In genomic region chr2:116201248-116202223, GRCm38 (mm10) we compare ENCODE assay signal across 21 mouse cellular contexts.
DNase-seq lines count a peak whose midpoint lies in the region; ATAC-seq lines count a peak whose summit lies in the region.
"Had no signal": no experiment of that assay in that cellular context is flagged by ENCODE, and none has a peak within 500 bp of the region (broad histone marks: within the 10 kb centered on the region; RNA-seq: fewer than 3 reads in every experiment).

No protein-coding gene starts in this region.

- peak; percentile 87 for DNase-seq in MN1 (ENCODE audit: low spot score)
- peak; percentile 39 for DNase-seq in brain, embryonic 18.5 days (ENCODE audit: low read depth, low spot score)
- peak; percentile 59 for DNase-seq in hindbrain, embryonic 14.5 days (ENCODE audit: low spot score)
- DNase-seq in thymus, postnatal 10 days (ENCODE audit: low spot score in 2 of 2) = no peak
- no peak for DNase-seq in natural killer cell, adult 2 months (ENCODE audit: low spot score in 2 of 2)
- no peak for DNase-seq in right cerebral cortex, postnatal 25 days
- no peak for DNase-seq in adrenal gland, postnatal 4 days (ENCODE audit: low spot score in 2 of 2)
- DNase-seq: adrenal gland, adult 8-10 months; cerebellum, postnatal 36 days; heart, postnatal 4 days; kidney, adult 2 months; kidney, postnatal 4 days; layer of hippocampus, postnatal 36 days; lung, postnatal 36 days; right cerebral cortex, postnatal 4 days; thymus, adult 18-20 months had no signal

- no peak overlapping the region for H3K4me3 ChIP-seq in hindbrain, embryonic 14.5 days (replicated peaks; ENCODE audit: low read length)
- H3K4me3 ChIP-seq in midbrain, embryonic 16.5 days (ENCODE audit: low read depth, low read length) = no peak overlapping the region
- H3K4me3 ChIP-seq: embryonic facial prominence, embryonic 10.5 days; erythroblast, embryonic 14.5 days; heart, embryonic 13.5 days; limb, embryonic 13.5 days had no signal

- no peaks in the 10 kb centered on the region for H3K36me3 ChIP-seq in hindbrain, embryonic 14.5 days (replicated peaks; ENCODE audit: control insufficient read depth, insufficient read depth)
- H3K36me3 ChIP-seq in midbrain, embryonic 16.5 days (ENCODE audit: control insufficient read depth, insufficient read depth, low read length) = no peaks in the 10 kb centered on the region
- H3K36me3 ChIP-seq: embryonic facial prominence, embryonic 10.5 days; heart, embryonic 13.5 days; limb, embryonic 13.5 days had no signal

- 40% methylated on average over 14 of the region's 14 CpGs for WGBS in hindbrain, embryonic 14.5 days
- WGBS in midbrain, embryonic 16.5 days = 55% methylated on average over 14 of the region's 14 CpGs

- no peaks in the 10 kb centered on the region for H3K9me3 ChIP-seq in hindbrain, embryonic 14.5 days (ENCODE audit: control insufficient read depth, low read length)
- H3K9me3 ChIP-seq in midbrain, embryonic 16.5 days (replicated peaks; ENCODE audit: control insufficient read depth, low read length, poor library complexity, severe bottlenecking) = no peaks in the 10 kb centered on the region
- H3K9me3 ChIP-seq: embryonic facial prominence, embryonic 10.5 days; heart, embryonic 13.5 days; limb, embryonic 13.5 days had no signal

- H3K9ac ChIP-seq in hindbrain, embryonic 14.5 days = peak overlapping the region; percentile 12; the same call in 1 of the 2 replicates
- H3K9ac ChIP-seq in midbrain, embryonic 16.5 days (ENCODE audit: low read depth, low read length) = no peak overlapping the region
- H3K9ac ChIP-seq: heart, embryonic 13.5 days; limb, embryonic 13.5 days had no signal

- peak overlapping the region; percentile 28 for H3K4me2 ChIP-seq in hindbrain, embryonic 14.5 days (replicated peaks)
- H3K4me2 ChIP-seq in midbrain, embryonic 16.5 days (ENCODE audit: low read length) = peak overlapping the region; percentile 16
- H3K4me2 ChIP-seq: heart, embryonic 13.5 days; limb, embryonic 13.5 days had no signal

- no peaks in the 10 kb centered on the region for H3K27me3 ChIP-seq in hindbrain, embryonic 14.5 days (ENCODE audit: control insufficient read depth, insufficient read depth, low read length)
- no peaks in the 10 kb centered on the region for H3K27me3 ChIP-seq in midbrain, embryonic 16.5 days (ENCODE audit: control insufficient read depth, insufficient read depth, low read depth, low read length)
- H3K27me3 ChIP-seq: heart, embryonic 13.5 days; limb, embryonic 13.5 days had no signal

- ATAC-seq in hindbrain, embryonic 14.5 days (ENCODE audit: low FRiP score) = peak; percentile 71; the same call in 1 of the 2 replicates
- ATAC-seq in midbrain, embryonic 16.5 days = peak; percentile 68; the same call in 1 of the 2 replicates

- peak overlapping the region; percentile 57; the same call in 1 of the 2 replicates for H3K27ac ChIP-seq in hindbrain, embryonic 14.5 days
- no peak overlapping the region for H3K27ac ChIP-seq in midbrain, embryonic 16.5 days (ENCODE audit: low read length)
- H3K27ac ChIP-seq: embryonic facial prominence, embryonic 10.5 days; heart, embryonic 13.5 days; limb, embryonic 13.5 days had no signal

- peaks cover 21% of the 10 kb centered on the region for H3K4me1 ChIP-seq in hindbrain, embryonic 14.5 days (replicated peaks; ENCODE audit: control insufficient read depth, insufficient read depth, low read length)
- H3K4me1 ChIP-seq in midbrain, embryonic 16.5 days (ENCODE audit: control insufficient read depth, insufficient read depth, low read length) = peaks cover 7% of the 10 kb centered on the region; the same call in 1 of the 2 replicates
- H3K4me1 ChIP-seq: embryonic facial prominence, embryonic 10.5 days; heart, embryonic 13.5 days; limb, embryonic 13.5 days had no signal

Comparison
In these comparisons a context has a peak if more than half of its experiments do, and no peak if none do; other contexts are left out.
1. DNase-seq: peak in MN1 (single experiment), brain, embryonic 18.5 days (single experiment) and hindbrain, embryonic 14.5 days (single experiment); none in thymus, postnatal 10 days (0 of 2), natural killer cell, adult 2 months (0 of 2), right cerebral cortex, postnatal 25 days (single experiment) and adrenal gland, postnatal 4 days (0 of 2).